Mouse (Mus musculus) megakaryocyte progenitor cell, adult 5-6 weeks (primary cell): ENCODE results near the gene Ece1. TPM values are rescaled to one million over a fixed set of nuclear protein-coding genes. Genes with fewer than 3 reads are reported as not detected.

Experiments used
- ATAC-seq: replicated peaks from 2 replicates; pipeline ENCODE4 v1.8.0; 2016; ENCODE audit warnings: mild to moderate bottlenecking, moderate TSS enrichment, inconsistent platforms; ENCODE audit not compliant: poor library complexity
- total RNA-seq, 2 experiments: library from RNA; stranded (forward) in 1 of 2; stranded (reverse) in 1 of 2; fragments of 157-497, 149-512 nt in 1 of 2; fragments of 200-1000 nt in 1 of 2; gene quantifications; 2 replicates each; pipeline versions ENCODE4 v1.2.3 to v1.2.4; 2015 to 2017

Gene Ece1
- total RNA-seq, 2 experiments from 2014 or later: 3.2 to 6.2 TPM

GRCm38 (mm10) chr4:137881445-137881844 lies 19.4 kb downstream of the Ece1 start:
- peak; percentile 70 for ATAC-seq

GRCm38 (mm10) chr4:137882663-137883062 lies 20.6 kb downstream of the Ece1 start:
- no peak for ATAC-seq

- peak; percentile 47; the same call in 1 of the 2 replicates for ATAC-seq
These were observed 21.6 kb downstream of the Ece1 start for GRCm38 (mm10) chr4:137883513-137884150.

GRCm38 (mm10) chr4:137887337-137887992 lies 25.4 kb downstream of the Ece1 start:
- no peak for ATAC-seq

- peak; percentile 16; the same call in 1 of the 2 replicates for ATAC-seq
These were observed 26.0 kb downstream of the Ece1 start for GRCm38 (mm10) chr4:137887993-137888388.

GRCm38 (mm10) chr4:137890596-137890995 lies 28.6 kb downstream of the Ece1 start:
- ATAC-seq: peak; percentile 79

GRCm38 (mm10) chr4:137891553-137892145 lies 29.6 kb downstream of the Ece1 start:
- ATAC-seq: no peak

GRCm38 (mm10) chr4:137892713-137893242 lies 30.7 kb downstream of the Ece1 start:
- ATAC-seq: no peak

GRCm38 (mm10) chr4:137896612-137897297 lies 34.7 kb downstream of the Ece1 start:
- ATAC-seq: no peak

- no peak for ATAC-seq
These were observed 35.2 kb downstream of the Ece1 start for GRCm38 (mm10) chr4:137897298-137897612.

- no peak for ATAC-seq
These were observed 36.5 kb downstream of the Ece1 start for GRCm38 (mm10) chr4:137898490-137898889.

- ATAC-seq: no peak
These were observed 40.2 kb downstream of the Ece1 start for GRCm38 (mm10) chr4:137902268-137902667.

GRCm38 (mm10) chr4:137902873-137903272 lies 40.8 kb downstream of the Ece1 start:
- no peak for ATAC-seq

GRCm38 (mm10) chr4:137904956-137905551 lies 43.0 kb downstream of the Ece1 start:
- no peak for ATAC-seq

GRCm38 (mm10) chr4:137907979-137908378 lies 45.9 kb downstream of the Ece1 start:
- ATAC-seq: no peak

- no peak for ATAC-seq
These were observed 46.5 kb downstream of the Ece1 start for GRCm38 (mm10) chr4:137908489-137908888.

- no peak for ATAC-seq
These were observed 46.9 kb downstream of the Ece1 start for GRCm38 (mm10) chr4:137908915-137909314.

- peak; percentile 59 for ATAC-seq
These were observed 47.4 kb downstream of the Ece1 start for GRCm38 (mm10) chr4:137909471-137909870.

- ATAC-seq: 0 out of 2 replicates have a peak, but pooled peaks have one; percentile 38
These were observed 48.5 kb downstream of the Ece1 start for GRCm38 (mm10) chr4:137910382-137911009.

GRCm38 (mm10) chr4:137911657-137912056 lies 49.6 kb downstream of the Ece1 start:
- no peak for ATAC-seq
